Mouse (Mus musculus): ENCODE measurements around the gene Lmntd1.
"Not testable (repeated sequence)": the region's sequence is repeated elsewhere in the genome, so short reads cannot be mapped to it uniquely, and the experiment has no call there.

The Lmntd1 gene

GRCm38 (mm10) chr6:145352705-145353104, 261.4 kb downstream of the Lmntd1 start:
- no peak for ATAC-seq (ENCODE audit: insufficient number of reproducible peaks, low FRiP score, low TSS enrichment)

GRCm38 (mm10) chr6:145348196-145348915, 265.8 kb downstream of the Lmntd1 start:
- ATAC-seq (ENCODE audit: insufficient number of reproducible peaks, low FRiP score, low TSS enrichment): no peak

GRCm38 (mm10) chr6:145347641-145348040, 266.5 kb downstream of the Lmntd1 start:
- no peak; the same call in 1 of the 2 replicates for ATAC-seq (ENCODE audit: insufficient number of reproducible peaks, low FRiP score, low TSS enrichment)

- peak; percentile 86 for ATAC-seq (ENCODE audit: insufficient number of reproducible peaks, low FRiP score, low TSS enrichment)
These were observed 267.1 kb downstream of the Lmntd1 start for GRCm38 (mm10) chr6:145346789-145347557.

GRCm38 (mm10) chr6:145346305-145346704, 267.8 kb downstream of the Lmntd1 start:
- ATAC-seq (ENCODE audit: insufficient number of reproducible peaks, low FRiP score, low TSS enrichment): no peak

GRCm38 (mm10) chr6:145344719-145345118, 269.4 kb downstream of the Lmntd1 start:
- ATAC-seq (ENCODE audit: insufficient number of reproducible peaks, low FRiP score, low TSS enrichment): no peak

GRCm38 (mm10) chr6:145343457-145343856, 270.7 kb downstream of the Lmntd1 start:
- ATAC-seq (ENCODE audit: insufficient number of reproducible peaks, low FRiP score, low TSS enrichment): no peak

GRCm38 (mm10) chr6:145342836-145343235, 271.3 kb downstream of the Lmntd1 start:
- no peak for ATAC-seq (ENCODE audit: insufficient number of reproducible peaks, low FRiP score, low TSS enrichment)

GRCm38 (mm10) chr6:145341301-145342193, 272.6 kb downstream of the Lmntd1 start:
- ATAC-seq (ENCODE audit: insufficient number of reproducible peaks, low FRiP score, low TSS enrichment): peak; percentile 67

- ATAC-seq (ENCODE audit: insufficient number of reproducible peaks, low FRiP score, low TSS enrichment): peak; percentile 94
These were observed 273.4 kb downstream of the Lmntd1 start for GRCm38 (mm10) chr6:145340657-145341146.

GRCm38 (mm10) chr6:145339956-145340656, 274.0 kb downstream of the Lmntd1 start:
- 0 out of 2 replicates have a peak, but pooled peaks have one; percentile 2 for ATAC-seq (ENCODE audit: insufficient number of reproducible peaks, low FRiP score, low TSS enrichment)

- ATAC-seq (ENCODE audit: insufficient number of reproducible peaks, low FRiP score, low TSS enrichment): no peak
These were observed 275.4 kb downstream of the Lmntd1 start for GRCm38 (mm10) chr6:145338571-145339294.

GRCm38 (mm10) chr6:145337521-145337920, 276.6 kb downstream of the Lmntd1 start:
- ATAC-seq (ENCODE audit: insufficient number of reproducible peaks, low FRiP score, low TSS enrichment): not testable (repeated sequence)

- ATAC-seq (ENCODE audit: insufficient number of reproducible peaks, low FRiP score, low TSS enrichment): no peak
These were observed 278.0 kb downstream of the Lmntd1 start for GRCm38 (mm10) chr6:145335876-145336768.

GRCm38 (mm10) chr6:145334211-145334610, 279.9 kb downstream of the Lmntd1 start:
- ATAC-seq (ENCODE audit: insufficient number of reproducible peaks, low FRiP score, low TSS enrichment): no peak

GRCm38 (mm10) chr6:145326141-145326806, 287.8 kb downstream of the Lmntd1 start:
- no peak for ATAC-seq (ENCODE audit: insufficient number of reproducible peaks, low FRiP score, low TSS enrichment)

GRCm38 (mm10) chr6:145325095-145325494, 289.0 kb downstream of the Lmntd1 start:
- no peak for ATAC-seq (ENCODE audit: insufficient number of reproducible peaks, low FRiP score, low TSS enrichment)

- no peak for ATAC-seq (ENCODE audit: insufficient number of reproducible peaks, low FRiP score, low TSS enrichment)
These were observed 289.6 kb downstream of the Lmntd1 start for GRCm38 (mm10) chr6:145324470-145324869.
